In genomic region chr7:29982931-29983330, GRCm38 (mm10) we compare ENCODE assay signal across 1 mouse cellular context.
TF ChIP-seq lines count a peak whose summit lies in the region.

No protein-coding gene starts in this region.

TF ChIP-seq in MEL, 35 proteins besides CTCF, POLR2A, EP300 and RAD21 (continued from another document):
- TF ChIP-seq MEF2A (IDR thresholded peaks at IDR 0.05; ENCODE audit: extremely low read depth, insufficient replicate concordance, low read depth, low read length, poor library complexity, severe bottlenecking) = no peak
- peak; percentile 47 for TF ChIP-seq GATA1 (IDR thresholded peaks at IDR 0.05; ENCODE audit: low read depth, low read length)
